Mouse (Mus musculus): ENCODE results near the gene Syt11.

GRCm38 (mm10) chr3:88695545-88695944 is 79.4 kb downstream of the Syt11 start:
- no peak for TF ChIP-seq CTCF (conservative IDR thresholded peaks at IDR 0.05; ENCODE audit: low read length)
- no peak for TF ChIP-seq POU5F1 (IDR thresholded peaks at IDR 0.05; ENCODE audit: borderline replicate concordance, low read length)
- no peak for TF ChIP-seq NANOG (IDR thresholded peaks at IDR 0.05; ENCODE audit: borderline replicate concordance, low read length)

Measured in E14TG2a.4 (cell line).